Mouse (Mus musculus): ENCODE results near the gene Stim2.

Gene Stim2

DNA sequence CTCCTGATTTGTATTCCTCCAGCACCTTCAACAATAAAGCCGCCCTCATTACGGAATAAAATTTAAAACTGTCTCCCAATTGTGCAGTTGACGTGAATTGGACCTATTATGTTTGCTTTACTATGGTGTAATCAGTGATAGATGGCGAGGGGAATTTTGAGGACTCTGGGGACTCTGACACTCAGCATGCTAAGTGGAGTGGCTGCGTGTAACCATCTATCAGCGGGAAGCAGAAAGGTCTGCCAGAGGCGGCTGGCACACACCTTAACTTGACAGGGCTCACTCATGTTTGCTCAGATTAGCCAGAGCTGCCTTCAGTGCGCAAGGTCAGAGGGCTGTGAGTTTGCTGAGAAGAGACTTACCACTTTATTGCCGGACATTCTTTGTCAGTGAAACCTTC is 159.9 kb downstream of the Stim2 start:
- in situ Hi-C loops (cut with MboI; ENCODE audit: low pct_unique_long_range_greater_than_20kb in 1 of 2, low sequenced_read_pairs in 2 of 2, unreplicated experiment in 1 of 2), result no loop called here

DNA sequence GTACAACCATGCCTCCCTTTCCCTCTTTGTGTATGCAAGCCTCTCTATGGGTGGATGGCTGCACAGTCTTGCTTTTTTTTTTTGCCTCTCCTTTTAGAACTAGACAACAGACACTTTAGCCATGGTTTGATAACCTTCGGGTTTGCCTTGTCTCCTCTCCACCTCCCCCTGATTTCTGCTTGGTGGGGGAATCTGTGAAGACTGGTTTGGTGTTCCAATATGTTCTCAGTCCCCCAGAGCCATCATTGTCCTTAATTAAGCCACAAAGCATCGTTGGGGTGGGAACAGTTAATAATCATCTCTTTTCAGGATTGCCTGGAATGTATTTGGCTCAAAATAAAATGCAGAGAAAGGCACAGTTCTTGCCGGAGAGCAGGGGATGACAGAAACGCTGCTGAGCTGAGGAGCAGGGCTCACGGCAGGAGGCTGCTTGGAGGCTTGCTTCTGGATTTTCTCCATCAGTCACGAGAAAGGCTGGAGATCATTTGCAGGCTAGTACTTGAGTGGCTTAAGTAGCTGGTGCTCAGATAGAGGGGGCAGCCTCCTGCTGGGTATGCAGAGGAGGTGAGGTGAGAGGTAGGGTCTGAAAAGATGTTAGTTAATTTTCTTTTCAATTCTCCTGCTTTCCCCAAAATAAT is 161.0 kb downstream of the Stim2 start:
- in situ Hi-C loops (cut with MboI; ENCODE audit: low pct_unique_long_range_greater_than_20kb in 1 of 2, low sequenced_read_pairs in 2 of 2, unreplicated experiment in 1 of 2), result no loop called here

DNA sequence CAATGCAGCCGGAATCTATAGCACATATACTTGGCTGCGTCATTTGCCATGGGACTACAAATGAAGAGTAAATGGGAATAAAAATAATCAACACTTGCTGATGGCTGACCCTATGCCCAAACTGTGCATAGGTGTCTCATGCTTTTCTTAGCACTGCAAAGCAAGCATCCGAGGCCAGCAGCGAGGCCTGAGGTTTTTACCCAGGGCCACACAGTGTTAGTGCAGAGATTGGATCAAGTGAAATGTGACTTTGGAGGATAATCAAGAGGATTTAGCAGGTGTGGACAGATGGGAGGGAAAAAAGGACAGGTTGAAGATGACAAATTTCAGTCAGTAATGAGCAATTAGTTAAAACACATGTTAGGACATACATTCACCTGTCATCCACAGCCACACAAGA is 162.3 kb downstream of the Stim2 start:
- in situ Hi-C loops (cut with MboI; ENCODE audit: low pct_unique_long_range_greater_than_20kb in 1 of 2, low sequenced_read_pairs in 2 of 2, unreplicated experiment in 1 of 2), result no loop called here

DNA sequence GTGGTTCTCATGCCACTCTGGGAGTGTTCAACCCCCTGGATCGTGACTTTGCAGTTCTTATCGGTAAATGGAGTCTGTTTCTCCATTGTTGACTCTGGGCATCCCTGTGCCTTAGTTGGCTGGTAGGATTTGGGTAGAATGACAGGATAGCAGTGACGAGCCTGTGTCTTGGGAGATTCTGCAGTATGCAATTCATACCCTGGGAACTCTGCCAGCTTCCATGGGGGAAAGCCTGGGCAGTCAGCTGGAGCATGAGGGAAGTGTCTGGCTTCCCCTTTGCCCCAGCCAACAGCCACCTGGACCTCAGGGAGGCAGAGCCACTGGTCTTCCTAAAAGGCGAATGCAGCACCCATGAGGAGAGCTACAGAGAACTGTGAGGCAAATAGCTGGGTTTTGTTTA is 165.6 kb downstream of the Stim2 start:
- in situ Hi-C loops (cut with MboI; ENCODE audit: low pct_unique_long_range_greater_than_20kb in 1 of 2, low sequenced_read_pairs in 2 of 2, unreplicated experiment in 1 of 2), result no loop called here

Data from mouse embryonic stem cell (cell line).